Mouse (Mus musculus) heart, embryonic 13.5 days (tissue): Measurements from ENCODE around the gene Oosp2. TPM values are rescaled to one million over a fixed set of nuclear protein-coding genes. Genes with fewer than 3 reads are reported as not detected.

ENCODE experiments used
- ATAC-seq: fragments of 200-750 bp; cut with Nextera tagmentation; 2 replicates; pipeline ENCODE4 v1.8.0; 2017; ENCODE audit warnings: moderate TSS enrichment; ENCODE audit not compliant: insufficient number of reproducible peaks, low FRiP score, low TSS enrichment; ENCODE audit errors: extremely low read depth
- H3K27ac ChIP-seq: fragments of 300-500 bp; sonication (generic); replicated peaks from 2 replicates; pipeline ENCODE4 v1.5.1; 2015; ENCODE audit warnings: moderate library complexity, mild to moderate bottlenecking, inconsistent platforms
- H3K27me3 ChIP-seq: fragments of 300-500 bp; sonication (generic); replicated peaks from 2 replicates; pipeline ENCODE4 v1.6.1; 2015; ENCODE audit warnings: mild to moderate bottlenecking, inconsistent platforms
- H3K36me3 ChIP-seq: fragments of 300-500 bp; sonication (generic); 2 replicates; pipeline ENCODE4 v1.6.1; 2015; ENCODE audit warnings: mild to moderate bottlenecking, inconsistent platforms
- H3K4me1 ChIP-seq: fragments of 300-500 bp; sonication (generic); 2 replicates; pipeline ENCODE4 v1.6.1; 2015; ENCODE audit warnings: inconsistent platforms
- H3K4me2 ChIP-seq: fragments of 300-500 bp; sonication (generic); 2 replicates; pipeline ENCODE4 v1.6.1; 2015; ENCODE audit warnings: inconsistent platforms, mild to moderate bottlenecking, moderate library complexity
- H3K4me3 ChIP-seq: fragments of 300-500 bp; sonication (generic); 2 replicates; pipeline ENCODE4 v1.5.1; 2015; ENCODE audit warnings: moderate library complexity, mild to moderate bottlenecking, inconsistent platforms
- H3K9ac ChIP-seq: fragments of 300-500 bp; sonication (generic); 2 replicates; pipeline ENCODE4 v1.6.1; 2015; ENCODE audit warnings: inconsistent platforms, mild to moderate bottlenecking, moderate library complexity
- H3K9me3 ChIP-seq: fragments of 300-500 bp; sonication (generic); 2 replicates; pipeline ENCODE4 v1.6.1; 2016; ENCODE audit warnings: inconsistent platforms
- WGBS: fragments of 180-500 bp; shearing (Covaris S2); methylation state at CpG from one replicate; pipeline ENCODE4 v1.1.7; 2015; ENCODE audit warnings: mixed read lengths; 5-methylcytosine and 5-hydroxymethylcytosine counted together
- polyA plus RNA-seq: library from polyadenylated mRNA; unstranded; fragments of >200 nt; fragmentation: Nextera tagmentation; extraction: Ambion mirVana; gene quantifications from 2 replicates; pipeline ENCODE4 v1.2.1, GENCODE M21; 2015

Gene Oosp2
- not detected in 2 replicates for polyA plus RNA-seq

- no peak for ATAC-seq
- Histone ChIP-seq H3K27me3 (no peaks in the 10 kb centered on the region), H3K4me1 (no peaks in the 10 kb centered on the region), H3K9me3 (no peaks in the 10 kb centered on the region), H3K9ac (no peak within 1 kb of the TSS), H3K27ac (no peak within 1 kb of the TSS), H3K36me3 (no peaks in the 10 kb centered on the region), H3K4me3 (no peak within 1 kb of the TSS), H3K4me2 (no peak within 1 kb of the TSS)
- 72% methylated on average over 5 of the region's 5 CpGs for WGBS
These were observed at the start of gene Oosp2 for GRCm38 (mm10) chr19:11660459-11660858. TSS of gene Oosp2 (minus strand) at chr19:11660559.

GRCm38 (mm10) chr19:11698342-11698741 is 38.0 kb upstream of the Oosp2 start:
- WGBS: 90% methylated on average over 6 of the region's 6 CpGs
- H3K27me3 ChIP-seq: no peaks in the 10 kb centered on the region
- H3K36me3 ChIP-seq: no peaks in the 10 kb centered on the region
- H3K27ac ChIP-seq: no peak overlapping the region
- no peaks in the 10 kb centered on the region for H3K4me1 ChIP-seq
- H3K4me3 ChIP-seq: no peak overlapping the region
- H3K4me2 ChIP-seq: no peak overlapping the region
- ATAC-seq: no peak
- H3K9ac ChIP-seq: no peak overlapping the region
- H3K9me3 ChIP-seq: no peaks in the 10 kb centered on the region

- H3K27me3 ChIP-seq: no peaks in the 10 kb centered on the region
- no peak within 1 kb of the TSS for H3K9ac ChIP-seq
- no peaks in the 10 kb centered on the region for H3K36me3 ChIP-seq
- no peak within 1 kb of the TSS for H3K4me2 ChIP-seq
- H3K4me1 ChIP-seq: no peaks in the 10 kb centered on the region
- no peaks in the 10 kb centered on the region for H3K9me3 ChIP-seq
- no peak within 1 kb of the TSS for H3K4me3 ChIP-seq
- no peak within 1 kb of the TSS for H3K27ac ChIP-seq
- 76% methylated on average over 2 of the region's 2 CpGs for WGBS
- no peak for ATAC-seq
These were observed 36.4 kb upstream of the Oosp2 start, which contains the start of gene Oosp3 for GRCm38 (mm10) chr19:11696755-11697154. TSS of gene Oosp3 (plus strand) at chr19:11697055.

GRCm38 (mm10) chr19:11691454-11691853 is 31.1 kb upstream of the Oosp2 start:
- H3K4me3 ChIP-seq: no peak overlapping the region
- no peak overlapping the region for H3K27ac ChIP-seq
- WGBS: 53% methylated on average over 1 of the region's 1 CpGs
- no peak for ATAC-seq
- H3K27me3 ChIP-seq: no peaks in the 10 kb centered on the region
- H3K4me2 ChIP-seq: no peak overlapping the region
- no peak overlapping the region for H3K9ac ChIP-seq
- no peaks in the 10 kb centered on the region for H3K4me1 ChIP-seq
- no peaks in the 10 kb centered on the region for H3K9me3 ChIP-seq
- H3K36me3 ChIP-seq: no peaks in the 10 kb centered on the region

GRCm38 (mm10) chr19:11690839-11691238 is 30.5 kb upstream of the Oosp2 start, which contains the start of gene Oosp1:
TSS of gene Oosp1 (minus strand) at chr19:11691150.
- Histone ChIP-seq H3K4me2 (no peak within 1 kb of the TSS), H3K4me1 (no peaks in the 10 kb centered on the region), H3K9ac (no peak within 1 kb of the TSS), H3K36me3 (no peaks in the 10 kb centered on the region), H3K27me3 (no peaks in the 10 kb centered on the region), H3K4me3 (no peak within 1 kb of the TSS), H3K9me3 (no peaks in the 10 kb centered on the region), H3K27ac (no peak within 1 kb of the TSS)
- 64% methylated on average over 5 of the region's 5 CpGs for WGBS
- ATAC-seq: no peak

GRCm38 (mm10) chr19:11661562-11661961 is 1.2 kb upstream of the Oosp2 start:
- H3K4me3 ChIP-seq: no peak overlapping the region
- no peak for ATAC-seq

GRCm38 (mm10) chr19:11659142-11659541 is 1.2 kb downstream of the Oosp2 start:
- 53% methylated on average over 2 of the region's 2 CpGs for WGBS
- Histone ChIP-seq H3K4me3 (no peak overlapping the region), H3K27ac (no peak overlapping the region)

More at GRCm38 (mm10) chr19:11661562-11661961, 1.2 kb upstream of the Oosp2 start:
- Histone ChIP-seq H3K9ac (no peak overlapping the region), H3K27ac (no peak overlapping the region), H3K4me2 (no peak overlapping the region), H3K9me3 (no peaks in the 10 kb centered on the region), H3K4me1 (no peaks in the 10 kb centered on the region), H3K36me3 (no peaks in the 10 kb centered on the region), H3K27me3 (no peaks in the 10 kb centered on the region)

GRCm38 (mm10) chr19:11649564-11649963 is 10.8 kb downstream of the Oosp2 start:
- no peak for ATAC-seq
- no peak overlapping the region for H3K4me2 ChIP-seq
- H3K27ac ChIP-seq: no peak overlapping the region
- no peak overlapping the region for H3K4me3 ChIP-seq
- H3K27me3 ChIP-seq: no peaks in the 10 kb centered on the region
- no peaks in the 10 kb centered on the region for H3K9me3 ChIP-seq
- H3K4me1 ChIP-seq: no peaks in the 10 kb centered on the region
- no peaks in the 10 kb centered on the region for H3K36me3 ChIP-seq
- no peak overlapping the region for H3K9ac ChIP-seq
- 71% methylated on average over 4 of the region's 4 CpGs for WGBS

More at GRCm38 (mm10) chr19:11659142-11659541, 1.2 kb downstream of the Oosp2 start:
- Histone ChIP-seq H3K36me3 (no peaks in the 10 kb centered on the region), H3K9me3 (no peaks in the 10 kb centered on the region), H3K4me2 (no peak overlapping the region), H3K27me3 (no peaks in the 10 kb centered on the region), H3K9ac (no peak overlapping the region), H3K4me1 (no peaks in the 10 kb centered on the region)
- no peak for ATAC-seq

- Histone ChIP-seq H3K36me3 (no peaks in the 10 kb centered on the region), H3K9me3 (no peaks in the 10 kb centered on the region), H3K4me1 (no peaks in the 10 kb centered on the region), H3K4me2 (no peak overlapping the region), H3K4me3 (no peak overlapping the region), H3K27ac (no peak overlapping the region), H3K9ac (no peak overlapping the region), H3K27me3 (no peaks in the 10 kb centered on the region)
- 63% methylated on average over 3 of the region's 3 CpGs for WGBS
- ATAC-seq: no peak
These were observed 14.2 kb downstream of the Oosp2 start for GRCm38 (mm10) chr19:11646166-11646565.

GRCm38 (mm10) chr19:11640732-11641131 is 19.6 kb downstream of the Oosp2 start, which contains the start of gene Ms4a3:
TSS of gene Ms4a3 (minus strand) at chr19:11640851.
- Histone ChIP-seq H3K4me3 (no peak within 1 kb of the TSS), H3K27me3 (no peaks in the 10 kb centered on the region), H3K27ac (no peak within 1 kb of the TSS), H3K9me3 (no peaks in the 10 kb centered on the region), H3K4me1 (no peaks in the 10 kb centered on the region), H3K4me2 (no peak within 1 kb of the TSS), H3K36me3 (no peaks in the 10 kb centered on the region), H3K9ac (no peak within 1 kb of the TSS)
- no peak for ATAC-seq
- WGBS: 72% methylated on average over 1 of the region's 1 CpGs

- Histone ChIP-seq H3K4me3 (no peak overlapping the region), H3K9me3 (no peaks in the 10 kb centered on the region), H3K27ac (no peak overlapping the region), H3K4me2 (no peak overlapping the region), H3K27me3 (no peaks in the 10 kb centered on the region), H3K36me3 (no peaks in the 10 kb centered on the region), H3K9ac (no peak overlapping the region), H3K4me1 (no peaks in the 10 kb centered on the region)
- no peak for ATAC-seq
- 59% methylated on average over 4 of the region's 4 CpGs for WGBS
These were observed 21.3 kb downstream of the Oosp2 start for GRCm38 (mm10) chr19:11639038-11639437.

GRCm38 (mm10) chr19:11635572-11635971 is 24.8 kb downstream of the Oosp2 start:
- Histone ChIP-seq H3K9ac (no peak overlapping the region), H3K4me3 (no peak overlapping the region), H3K27ac (no peak overlapping the region), H3K36me3 (no peaks in the 10 kb centered on the region), H3K27me3 (no peaks in the 10 kb centered on the region), H3K9me3 (no peaks in the 10 kb centered on the region), H3K4me1 (no peaks in the 10 kb centered on the region), H3K4me2 (no peak overlapping the region)
- ATAC-seq: no peak
- WGBS: 43% methylated on average over 5 of the region's 5 CpGs
